Mouse (Mus musculus) brain, embryonic 14.5 days (tissue): Measurements from ENCODE around the gene Lpin1.

Experiments
- CTCF ChIP-seq: fragments of 200-500 bp; IDR thresholded peaks from 2 replicates; pipeline ENCODE4 v1.5.1; 2012; ENCODE audit warnings: inconsistent platforms, mild to moderate bottlenecking, moderate library complexity, borderline replicate concordance; ENCODE audit not compliant: insufficient read depth, insufficient read length; ENCODE audit errors: extremely low read depth
- POLR2A ChIP-seq: fragments of 200-500 bp; IDR thresholded peaks from 2 replicates; pipeline ENCODE4 v1.6.1; 2012; ENCODE audit warnings: mild to moderate bottlenecking, inconsistent platforms, borderline replicate concordance; ENCODE audit not compliant: poor library complexity, insufficient read depth, insufficient read length, severe bottlenecking; ENCODE audit errors: extremely low read depth

DNA sequence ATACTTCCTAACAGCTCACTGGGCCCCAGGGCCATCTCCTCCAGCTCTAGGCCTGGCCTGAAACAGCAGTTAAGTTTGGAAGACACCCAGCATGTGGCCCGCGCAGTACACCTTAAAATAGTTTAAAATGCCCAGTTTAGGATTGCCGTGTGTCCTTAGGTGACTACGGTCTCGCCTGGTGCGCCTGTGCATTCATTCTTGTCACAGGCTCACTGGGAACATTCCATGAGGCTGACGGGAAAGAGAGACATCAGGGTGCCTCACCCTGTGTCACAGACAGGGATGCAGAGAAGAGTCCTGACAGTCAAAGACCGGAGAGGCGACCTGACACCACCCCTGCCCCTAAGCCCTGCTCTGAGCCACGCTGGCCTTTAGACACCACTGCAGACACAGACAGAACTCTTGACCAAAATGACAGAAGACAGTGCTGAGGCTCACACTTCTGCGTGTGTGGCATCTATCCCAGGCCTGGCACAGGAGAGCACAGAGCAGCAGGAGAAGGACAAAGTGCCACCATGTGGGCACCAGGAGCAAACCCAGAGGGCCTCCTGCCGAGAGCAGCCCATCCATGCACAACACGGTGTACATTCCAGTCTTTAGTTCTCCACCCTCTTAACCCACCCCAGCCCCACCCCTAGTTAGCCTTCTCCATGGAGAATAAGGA, 58.5 kb downstream of the Lpin1 start:
- TF ChIP-seq CTCF, result no peak
- TF ChIP-seq POLR2A, result no peak
